Mouse (Mus musculus): ENCODE data around the gene Sh3d19. TPM values are rescaled to one million over a fixed set of nuclear protein-coding genes. Genes with fewer than 3 reads are reported as not detected.

The Sh3d19 gene
- polyA plus RNA-seq, 1 experiment from 2014 or later: 11.0 TPM

- H3K9ac ChIP-seq (ENCODE audit: low read length): no peak overlapping the region
- no peak overlapping the region for H3K27ac ChIP-seq (ENCODE audit: low read depth, low read length)
- WGBS: 75% methylated on average over 4 of the region's 4 CpGs
- no peak for DNase-seq (ENCODE audit: low spot score)
- H3K4me3 ChIP-seq (ENCODE audit: low read depth, low read length): no peak overlapping the region
- no peak overlapping the region for H3K4me2 ChIP-seq (ENCODE audit: low read depth, low read length, severe bottlenecking)
- no peaks in the 10 kb centered on the region for H3K4me1 ChIP-seq (replicated peaks; ENCODE audit: control insufficient read depth, insufficient read depth, low read length)
- H3K9me3 ChIP-seq (ENCODE audit: control insufficient read depth, low read length): no peaks in the 10 kb centered on the region
- H3K36me3 ChIP-seq (ENCODE audit: control insufficient read depth, insufficient read depth, low read length): no peaks in the 10 kb centered on the region
- ATAC-seq (replicated peaks; ENCODE audit: low FRiP score): no peak
- H3K27me3 ChIP-seq (ENCODE audit: control insufficient read depth, insufficient read depth, low read length): no peaks in the 10 kb centered on the region
Measured at GRCm38 (mm10) chr3:86056678-86057077, 85.8 kb downstream of the Sh3d19 start.

DNA sequence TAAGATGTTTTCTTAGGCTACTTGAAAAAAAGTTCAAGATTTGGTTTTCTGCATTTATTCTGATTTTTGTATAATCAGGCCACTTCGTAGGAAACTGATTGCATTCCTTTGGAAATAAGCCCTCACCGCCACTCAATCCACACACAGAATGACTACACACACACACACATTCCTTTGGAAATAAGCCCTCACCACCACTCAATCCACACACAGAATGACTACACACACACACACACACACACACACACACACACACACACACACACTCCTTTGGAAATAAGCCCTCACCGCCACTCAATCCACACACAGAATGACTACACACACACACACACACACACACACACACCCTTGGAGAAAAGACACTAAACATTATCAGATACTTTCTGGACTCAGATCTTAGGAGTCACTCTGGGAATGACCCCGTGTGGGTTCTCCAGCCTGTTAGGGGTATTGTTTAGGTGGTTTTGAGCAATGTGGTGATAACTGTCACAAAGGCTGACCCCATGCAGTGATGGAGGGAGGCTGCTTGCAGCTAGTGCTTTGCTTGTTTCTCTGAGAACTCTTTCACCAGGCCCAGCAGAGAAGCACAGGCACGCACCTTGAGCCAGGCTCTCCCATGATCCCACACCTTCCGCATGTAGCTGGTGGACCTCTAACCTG, 86.7 kb downstream of the Sh3d19 start:
- DNase-seq (ENCODE audit: low spot score) (no peak), ATAC-seq (replicated peaks; ENCODE audit: low FRiP score) (no peak)

GRCm38 (mm10) chr3:86069646-86070250, 98.8 kb downstream of the Sh3d19 start:
- no peak overlapping the region for H3K4me2 ChIP-seq (ENCODE audit: low read depth, low read length, severe bottlenecking)
- H3K9me3 ChIP-seq (ENCODE audit: control insufficient read depth, low read length): no peaks in the 10 kb centered on the region
- ATAC-seq (replicated peaks; ENCODE audit: low FRiP score) (no peak), DNase-seq (ENCODE audit: low spot score) (no peak)
- H3K36me3 ChIP-seq (ENCODE audit: control insufficient read depth, insufficient read depth, low read length): no peaks in the 10 kb centered on the region
- no peak overlapping the region for H3K27ac ChIP-seq (ENCODE audit: low read depth, low read length)
- H3K27me3 ChIP-seq (ENCODE audit: control insufficient read depth, insufficient read depth, low read length): no peaks in the 10 kb centered on the region
- H3K9ac ChIP-seq (ENCODE audit: low read length): no peak overlapping the region
- no peaks in the 10 kb centered on the region for H3K4me1 ChIP-seq (replicated peaks; ENCODE audit: control insufficient read depth, insufficient read depth, low read length)
- no peak overlapping the region for H3K4me3 ChIP-seq (ENCODE audit: low read depth, low read length)
- WGBS: 90% methylated on average over 11 of the region's 11 CpGs

More for the DNA sequence above, 86.7 kb downstream of the Sh3d19 start:
- Histone ChIP-seq H3K4me2 (ENCODE audit: low read depth, low read length, severe bottlenecking) (no peak overlapping the region), H3K4me3 (ENCODE audit: low read depth, low read length) (no peak overlapping the region), H3K27me3 (ENCODE audit: control insufficient read depth, insufficient read depth, low read length) (no peaks in the 10 kb centered on the region), H3K4me1 (replicated peaks; ENCODE audit: control insufficient read depth, insufficient read depth, low read length) (no peaks in the 10 kb centered on the region), H3K9ac (ENCODE audit: low read length) (no peak overlapping the region), H3K27ac (ENCODE audit: low read depth, low read length) (no peak overlapping the region), H3K9me3 (ENCODE audit: control insufficient read depth, low read length) (no peaks in the 10 kb centered on the region), H3K36me3 (ENCODE audit: control insufficient read depth, insufficient read depth, low read length) (no peaks in the 10 kb centered on the region)
- 68% methylated on average over 6 of the region's 6 CpGs for WGBS

GRCm38 (mm10) chr3:86070799-86071198, 99.9 kb downstream of the Sh3d19 start:
- no peak overlapping the region for H3K9ac ChIP-seq (ENCODE audit: low read length)
- H3K4me1 ChIP-seq (replicated peaks; ENCODE audit: control insufficient read depth, insufficient read depth, low read length): no peaks in the 10 kb centered on the region
- H3K27ac ChIP-seq (ENCODE audit: low read depth, low read length): no peak overlapping the region
- no peaks in the 10 kb centered on the region for H3K9me3 ChIP-seq (ENCODE audit: control insufficient read depth, low read length)
- H3K36me3 ChIP-seq (ENCODE audit: control insufficient read depth, insufficient read depth, low read length): no peaks in the 10 kb centered on the region
- ATAC-seq (replicated peaks; ENCODE audit: low FRiP score) (no peak), DNase-seq (ENCODE audit: low spot score) (no peak)
- no peak overlapping the region for H3K4me3 ChIP-seq (ENCODE audit: low read depth, low read length)
- WGBS: 91% methylated on average over 7 of the region's 7 CpGs
- H3K4me2 ChIP-seq (ENCODE audit: low read depth, low read length, severe bottlenecking): no peak overlapping the region
- H3K27me3 ChIP-seq (ENCODE audit: control insufficient read depth, insufficient read depth, low read length): no peaks in the 10 kb centered on the region

DNA sequence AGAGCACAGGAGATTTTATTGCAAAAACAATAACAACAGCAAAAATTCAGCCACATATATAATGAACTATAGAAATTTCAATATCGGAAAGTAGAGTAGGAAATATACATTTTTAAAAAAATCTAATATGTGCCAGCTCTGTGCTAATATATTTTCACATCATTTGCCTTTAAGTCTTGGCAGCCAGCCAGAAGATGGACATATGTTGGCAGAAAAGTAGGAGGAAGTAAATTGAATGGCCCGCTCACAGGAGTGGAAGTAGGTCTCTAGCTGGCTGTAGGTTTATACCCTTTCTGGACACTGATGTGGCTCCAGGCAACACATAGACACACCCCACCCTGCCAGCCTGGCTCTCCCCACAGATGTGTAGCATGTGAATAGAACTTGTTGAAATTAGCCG, 101.2 kb downstream of the Sh3d19 start:
- Histone ChIP-seq H3K36me3 (ENCODE audit: control insufficient read depth, insufficient read depth, low read length) (no peaks in the 10 kb centered on the region), H3K4me3 (ENCODE audit: low read depth, low read length) (no peak overlapping the region), H3K9me3 (ENCODE audit: control insufficient read depth, low read length) (no peaks in the 10 kb centered on the region), H3K9ac (ENCODE audit: low read length) (no peak overlapping the region), H3K4me2 (ENCODE audit: low read depth, low read length, severe bottlenecking) (no peak overlapping the region), H3K27me3 (ENCODE audit: control insufficient read depth, insufficient read depth, low read length) (no peaks in the 10 kb centered on the region), H3K4me1 (replicated peaks; ENCODE audit: control insufficient read depth, insufficient read depth, low read length) (no peaks in the 10 kb centered on the region), H3K27ac (ENCODE audit: low read depth, low read length) (no peak overlapping the region)
- no peak for DNase-seq (ENCODE audit: low spot score)
- WGBS: 93% methylated on average over 3 of the region's 3 CpGs
- no peak for ATAC-seq (replicated peaks; ENCODE audit: low FRiP score)

- DNase-seq (ENCODE audit: low spot score) (no peak), ATAC-seq (replicated peaks; ENCODE audit: low FRiP score) (no peak)
- no peak overlapping the region for H3K4me3 ChIP-seq (ENCODE audit: low read depth, low read length)
- no peak overlapping the region for H3K9ac ChIP-seq (ENCODE audit: low read length)
- no peak overlapping the region for H3K27ac ChIP-seq (ENCODE audit: low read depth, low read length)
- no peaks in the 10 kb centered on the region for H3K27me3 ChIP-seq (ENCODE audit: control insufficient read depth, insufficient read depth, low read length)
- no peaks in the 10 kb centered on the region for H3K36me3 ChIP-seq (ENCODE audit: control insufficient read depth, insufficient read depth, low read length)
- 77% methylated on average over 5 of the region's 5 CpGs for WGBS
- no peaks in the 10 kb centered on the region for H3K4me1 ChIP-seq (replicated peaks; ENCODE audit: control insufficient read depth, insufficient read depth, low read length)
- no peak overlapping the region for H3K4me2 ChIP-seq (ENCODE audit: low read depth, low read length, severe bottlenecking)
- no peaks in the 10 kb centered on the region for H3K9me3 ChIP-seq (ENCODE audit: control insufficient read depth, low read length)
Measured at GRCm38 (mm10) chr3:86072889-86073288, 102.0 kb downstream of the Sh3d19 start.

GRCm38 (mm10) chr3:86075593-86075992, 104.7 kb downstream of the Sh3d19 start:
- H3K4me3 ChIP-seq (ENCODE audit: low read depth, low read length): no peak overlapping the region
- no peak overlapping the region for H3K9ac ChIP-seq (ENCODE audit: low read length)
- DNase-seq (ENCODE audit: low spot score) (no peak), ATAC-seq (replicated peaks; ENCODE audit: low FRiP score) (no peak)
- H3K4me1 ChIP-seq (replicated peaks; ENCODE audit: control insufficient read depth, insufficient read depth, low read length): no peaks in the 10 kb centered on the region
- H3K27me3 ChIP-seq (ENCODE audit: control insufficient read depth, insufficient read depth, low read length): no peaks in the 10 kb centered on the region
- H3K36me3 ChIP-seq (ENCODE audit: control insufficient read depth, insufficient read depth, low read length): no peaks in the 10 kb centered on the region
- 92% methylated on average over 5 of the region's 5 CpGs for WGBS
- H3K4me2 ChIP-seq (ENCODE audit: low read depth, low read length, severe bottlenecking): no peak overlapping the region
- H3K27ac ChIP-seq (ENCODE audit: low read depth, low read length): no peak overlapping the region
- no peaks in the 10 kb centered on the region for H3K9me3 ChIP-seq (ENCODE audit: control insufficient read depth, low read length)

DNA sequence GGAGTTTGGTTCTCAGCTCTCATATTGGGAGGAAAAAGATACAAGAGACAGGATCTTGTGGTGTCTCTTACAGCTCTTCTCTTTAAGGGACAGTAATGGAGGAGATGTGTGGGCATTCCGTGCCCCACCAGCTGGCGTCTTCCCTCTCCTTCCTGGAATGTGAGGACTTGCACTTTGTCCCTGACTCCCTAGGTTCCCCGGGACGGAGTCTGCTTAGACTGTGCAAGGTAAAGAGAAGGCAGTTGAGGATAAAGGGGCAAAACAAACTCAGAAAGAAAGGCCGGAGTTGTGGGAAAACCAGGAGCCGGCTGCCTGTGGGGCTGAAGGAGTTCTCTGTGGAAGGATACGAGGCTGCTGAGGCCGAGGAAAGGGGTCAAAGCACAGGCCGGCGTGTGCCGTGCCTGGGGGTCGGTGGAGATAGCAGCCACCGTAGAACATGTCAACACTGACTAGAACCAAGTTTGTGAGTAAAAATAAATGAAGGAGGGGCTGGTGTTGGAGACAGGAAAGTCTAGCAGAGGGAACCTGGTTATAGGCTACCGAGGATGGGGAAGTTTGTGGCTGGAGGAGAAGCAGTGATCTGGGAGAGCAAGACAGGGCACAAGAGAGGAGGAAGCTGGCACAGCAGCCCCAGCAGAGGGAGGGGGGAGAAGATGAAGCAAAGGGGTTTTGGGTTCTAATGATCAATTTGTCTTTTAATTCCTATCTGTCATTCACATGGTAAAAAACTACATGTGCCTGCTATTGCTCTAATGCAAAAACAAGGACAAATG, 105.8 kb downstream of the Sh3d19 start:
- 90% methylated on average over 14 of the region's 14 CpGs for WGBS
- no peak for DNase-seq (ENCODE audit: low spot score)
- Histone ChIP-seq H3K36me3 (ENCODE audit: control insufficient read depth, insufficient read depth, low read length) (no peaks in the 10 kb centered on the region), H3K27ac (ENCODE audit: low read depth, low read length) (no peak overlapping the region), H3K4me1 (replicated peaks; ENCODE audit: control insufficient read depth, insufficient read depth, low read length) (no peaks in the 10 kb centered on the region), H3K27me3 (ENCODE audit: control insufficient read depth, insufficient read depth, low read length) (no peaks in the 10 kb centered on the region), H3K9ac (ENCODE audit: low read length) (no peak overlapping the region), H3K9me3 (ENCODE audit: control insufficient read depth, low read length) (no peaks in the 10 kb centered on the region), H3K4me3 (ENCODE audit: low read depth, low read length) (no peak overlapping the region), H3K4me2 (ENCODE audit: low read depth, low read length, severe bottlenecking) (no peak overlapping the region)
- no peak for ATAC-seq (replicated peaks; ENCODE audit: low FRiP score)

All from forebrain, embryonic 11.5 days (tissue).